Mouse (Mus musculus) T-helper 1 cell (primary cell): Measurements from ENCODE around the gene Dnajb3.
"Not testable (repeated sequence)": the region's sequence is repeated elsewhere in the genome, so short reads cannot be mapped to it uniquely, and the experiment has no call there.

ENCODE experiments used
- in situ Hi-C: fragments of 300-600 bp; cut with MboI, MseI; formaldehyde crosslinking; loops from one replicate; pipeline ENCODE4 v1.15.1; 2025; ENCODE audit warnings: high pct_unique_total_duplicates

The Dnajb3 gene

GRCm38 (mm10) chr1:88231803-88232499 lies 26.4 kb upstream of the Dnajb3 start:
- in situ Hi-C loops = no loop called here

DNA sequence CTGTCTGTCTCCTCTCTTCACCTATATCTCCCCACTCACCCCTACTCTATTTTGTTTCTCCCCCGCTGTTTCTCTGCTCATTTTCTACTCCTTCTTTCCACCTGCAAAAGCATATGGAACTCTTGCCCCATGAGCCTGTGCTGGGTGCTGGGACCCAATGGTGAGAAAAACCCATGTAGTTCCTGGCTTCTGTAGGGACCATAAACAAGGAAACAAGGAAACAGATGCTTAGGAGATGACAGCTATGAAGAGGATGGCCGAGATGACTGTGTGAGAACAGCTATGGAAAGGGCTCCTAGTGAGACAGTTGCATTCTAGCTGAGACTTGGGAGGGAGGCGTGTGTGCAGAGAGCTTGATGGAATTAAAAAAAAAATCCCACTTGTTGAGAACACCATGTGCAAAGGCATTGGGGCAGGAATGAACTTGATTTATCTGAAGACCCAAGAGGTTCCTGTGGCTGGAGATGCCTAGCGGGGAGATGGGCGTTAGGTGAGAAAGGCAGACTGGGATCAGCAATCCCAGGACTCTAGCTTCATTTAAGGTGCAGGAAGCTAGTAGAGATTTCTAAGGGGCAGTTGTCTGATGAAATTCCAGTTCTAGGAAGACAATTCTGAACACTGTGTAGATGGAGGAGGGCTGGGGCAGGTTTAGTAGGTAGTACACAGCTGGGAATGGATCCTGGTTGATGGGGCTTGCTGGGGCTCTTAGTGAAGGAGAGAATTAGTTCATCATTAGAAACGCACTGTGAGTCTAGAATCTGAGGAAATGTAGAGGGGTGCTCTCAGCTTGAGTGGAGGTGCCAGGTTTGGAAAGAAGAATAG lies 25.6 kb upstream of the Dnajb3 start:
- in situ Hi-C loops = no loop called here

GRCm38 (mm10) chr1:88230421-88230820 lies 24.8 kb upstream of the Dnajb3 start:
- in situ Hi-C loops = no loop called here

DNA sequence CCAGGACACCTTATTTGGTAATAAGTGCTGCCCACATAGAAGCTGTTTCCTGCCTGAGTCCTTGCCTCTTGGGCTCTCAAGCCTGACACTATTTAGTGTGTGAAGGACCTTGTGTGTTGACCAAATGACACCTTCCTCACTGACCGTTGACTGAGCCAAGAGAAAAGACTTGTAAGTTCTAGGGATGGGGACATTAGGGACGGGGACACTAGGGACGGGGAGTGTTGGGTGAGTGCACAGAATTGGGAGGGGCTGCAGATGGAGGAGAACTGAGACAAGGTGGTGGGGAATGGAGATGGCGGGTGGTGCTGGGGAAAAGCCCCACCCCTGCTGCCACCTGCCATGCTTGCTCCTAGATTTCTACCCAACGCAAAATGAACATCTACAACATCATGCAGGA lies 24.4 kb upstream of the Dnajb3 start:
- in situ Hi-C loops = no loop called here

DNA sequence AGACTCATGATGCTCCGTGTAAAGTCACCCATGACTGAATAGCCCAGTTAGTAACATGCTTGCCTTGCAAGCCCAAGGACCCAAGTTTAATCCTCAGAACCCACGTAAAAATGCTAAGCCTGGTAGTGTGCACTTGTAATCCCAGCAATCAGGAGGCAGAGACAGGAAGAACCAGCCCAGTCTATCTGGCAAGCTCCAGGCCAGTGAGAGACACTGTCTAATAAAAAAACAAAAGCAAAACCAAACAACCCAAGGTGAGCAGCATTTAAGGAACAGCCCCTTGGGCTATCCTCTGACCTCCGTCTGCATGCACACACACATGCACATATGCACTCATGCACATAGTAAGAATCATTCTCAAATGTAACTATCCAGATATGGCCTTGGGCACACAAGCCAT lies 24.0 kb upstream of the Dnajb3 start:
- in situ Hi-C loops = no loop called here

GRCm38 (mm10) chr1:88228121-88228520 lies 22.5 kb upstream of the Dnajb3 start:
- in situ Hi-C loops = no loop called here

- in situ Hi-C loops = no loop called here
Observed at GRCm38 (mm10) chr1:88227482-88227881, 21.9 kb upstream of the Dnajb3 start.

DNA sequence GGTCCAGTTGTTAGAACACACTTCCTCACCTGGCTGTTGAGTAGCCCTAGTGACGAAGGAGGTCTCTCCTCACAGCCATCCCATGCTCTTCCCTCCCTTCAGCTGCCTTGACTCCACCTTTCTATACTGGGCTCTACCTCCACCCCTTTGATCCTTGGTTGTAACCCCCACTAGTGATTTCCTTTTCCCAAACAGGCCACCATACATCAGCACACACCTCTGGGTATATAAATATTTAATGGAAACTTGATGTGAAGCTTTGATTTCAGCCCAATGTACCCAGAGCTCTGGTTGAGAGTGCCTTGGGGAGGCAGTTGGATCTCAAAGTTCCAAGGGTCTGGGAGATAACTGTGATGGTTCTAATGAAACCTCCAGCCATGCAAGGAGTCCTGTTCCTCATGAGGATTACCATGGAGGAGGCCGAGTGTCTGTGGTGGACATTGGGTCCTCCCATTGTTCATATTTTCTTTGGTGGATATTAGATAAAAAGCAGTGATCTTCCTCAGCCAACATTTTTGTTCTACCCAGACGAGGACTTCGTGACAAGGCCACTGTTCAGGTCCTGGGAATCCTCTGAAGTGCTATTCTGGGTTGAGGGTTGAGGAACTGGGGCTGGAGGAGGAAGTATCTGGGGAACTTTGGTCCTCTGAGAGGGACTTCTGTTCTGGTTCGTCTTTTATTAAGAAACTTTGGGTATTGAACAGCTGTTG lies 21.2 kb upstream of the Dnajb3 start, which contains the start of gene Mroh2a:
TSS of gene Mroh2a (plus strand) at position 317 of the 710 bp plus-strand sequence.
- in situ Hi-C loops = no loop called here

GRCm38 (mm10) chr1:88225741-88226140 lies 20.2 kb upstream of the Dnajb3 start:
- in situ Hi-C loops = no loop called here

DNA sequence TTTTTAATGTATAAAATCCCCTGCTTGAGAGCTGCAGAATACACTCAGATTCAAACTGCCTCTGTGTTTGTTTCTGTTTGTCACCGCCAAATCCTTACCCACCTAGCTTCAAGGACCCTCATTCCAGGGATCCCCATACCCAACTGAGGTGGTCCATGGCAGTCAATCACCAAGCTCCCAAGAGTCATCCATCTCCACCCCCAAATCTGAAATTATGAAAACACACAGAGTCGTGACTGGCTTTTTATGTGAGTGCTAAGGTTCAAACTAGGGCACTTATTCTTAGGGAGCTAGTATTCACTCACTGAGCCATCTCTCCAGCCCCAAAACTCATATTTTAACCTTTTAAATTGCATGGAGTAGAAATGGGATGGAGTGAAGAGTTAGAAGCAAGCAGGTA lies 19.7 kb upstream of the Dnajb3 start:
- in situ Hi-C loops = not testable (repeated sequence)

DNA sequence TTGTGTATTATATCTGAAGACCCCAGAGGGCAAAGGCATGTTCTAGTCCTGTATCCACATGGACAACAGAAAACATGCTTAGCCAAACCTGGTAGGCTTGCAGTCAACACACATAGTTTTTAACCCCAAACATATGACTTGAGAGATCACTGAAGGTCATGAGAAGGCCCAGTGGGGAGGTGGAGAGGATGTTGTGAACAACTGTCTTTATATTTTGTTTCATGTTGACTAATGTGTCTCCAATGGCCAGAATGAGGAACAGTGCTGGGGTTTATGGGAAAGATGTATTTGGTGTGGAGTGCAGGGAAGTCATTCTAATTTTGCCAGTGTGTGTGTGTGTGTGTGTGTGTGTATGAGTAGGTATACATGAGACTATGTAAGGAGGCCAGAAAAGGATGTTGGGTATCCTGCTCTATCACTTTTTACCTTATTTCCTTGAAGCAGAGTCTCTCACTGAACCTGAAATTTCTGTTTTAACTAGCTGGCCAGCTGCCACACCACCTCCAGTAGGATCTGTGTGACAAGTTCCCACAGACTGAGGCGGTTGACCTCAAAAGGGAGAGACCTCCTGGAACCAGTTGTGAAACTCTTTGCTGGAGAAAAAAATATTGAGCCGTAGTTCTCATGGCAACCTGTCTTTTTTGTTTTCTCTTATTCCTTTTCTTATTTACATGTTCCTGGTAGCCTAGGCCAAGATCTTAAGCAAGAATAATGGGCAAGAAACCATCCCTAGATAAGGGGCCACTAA lies 18.6 kb upstream of the Dnajb3 start:
- in situ Hi-C loops = no loop called here

DNA sequence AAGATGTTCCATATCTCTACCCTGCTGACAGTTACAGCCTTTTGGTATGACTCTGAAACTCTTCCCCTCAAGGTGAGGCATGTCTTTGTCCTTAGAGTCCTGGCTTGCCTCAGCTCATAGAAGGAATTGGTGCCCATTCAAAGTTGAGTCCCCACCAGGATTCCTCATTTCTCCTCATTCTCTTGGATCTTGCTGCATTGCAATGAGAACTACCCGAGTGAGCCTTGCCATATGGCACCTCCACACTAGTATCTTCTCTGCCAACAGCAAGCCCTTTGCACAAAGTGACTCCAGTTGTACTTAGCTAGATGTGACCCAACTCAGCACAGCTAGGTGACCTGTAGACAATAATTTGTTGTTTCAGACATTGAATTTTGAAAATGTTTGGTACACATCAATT lies 18.0 kb upstream of the Dnajb3 start:
- in situ Hi-C loops = no loop called here

DNA sequence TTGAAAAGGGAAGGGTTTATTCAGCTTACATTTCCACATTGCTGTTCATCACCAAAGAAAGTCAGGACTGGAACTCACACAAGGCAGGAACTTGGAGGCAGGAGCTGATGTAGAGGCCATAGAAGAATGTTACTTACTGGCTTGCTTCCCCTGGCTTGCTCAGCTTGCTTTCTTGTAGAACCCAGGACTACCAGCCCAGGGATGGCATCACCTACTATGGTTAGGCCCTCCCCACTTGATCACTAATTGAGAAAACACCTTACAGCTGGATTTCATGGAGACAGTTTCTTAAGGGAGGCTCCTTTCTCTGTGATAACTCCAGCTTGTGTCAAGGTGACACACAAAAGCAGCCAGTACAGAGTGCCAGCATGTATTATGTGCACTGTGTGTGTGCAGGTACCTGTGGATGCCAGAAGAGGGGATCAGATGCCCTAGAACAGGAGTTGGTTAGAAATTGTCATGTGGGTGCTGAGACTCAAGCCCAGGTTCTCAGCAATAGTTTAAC lies 17.5 kb upstream of the Dnajb3 start:
- in situ Hi-C loops = not testable (repeated sequence)

DNA sequence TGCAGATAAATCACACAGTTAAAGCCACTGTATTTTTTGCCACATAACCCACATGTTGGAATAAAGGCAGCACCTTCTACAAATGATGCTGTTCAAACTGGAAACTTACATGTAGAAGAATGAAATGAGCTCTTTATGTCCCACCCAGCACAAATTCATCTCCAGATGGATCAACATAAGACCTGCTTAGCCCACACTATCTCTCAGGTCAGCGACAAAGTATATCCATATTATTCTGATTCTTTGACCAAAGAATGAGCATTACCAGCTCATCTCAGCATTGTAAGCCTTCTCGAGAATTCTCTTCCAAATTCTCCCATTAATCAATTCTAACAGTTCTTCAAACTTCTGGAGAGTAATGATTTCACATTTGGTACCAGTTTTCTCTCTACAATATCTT lies 16.6 kb upstream of the Dnajb3 start:
- in situ Hi-C loops = no loop called here

DNA sequence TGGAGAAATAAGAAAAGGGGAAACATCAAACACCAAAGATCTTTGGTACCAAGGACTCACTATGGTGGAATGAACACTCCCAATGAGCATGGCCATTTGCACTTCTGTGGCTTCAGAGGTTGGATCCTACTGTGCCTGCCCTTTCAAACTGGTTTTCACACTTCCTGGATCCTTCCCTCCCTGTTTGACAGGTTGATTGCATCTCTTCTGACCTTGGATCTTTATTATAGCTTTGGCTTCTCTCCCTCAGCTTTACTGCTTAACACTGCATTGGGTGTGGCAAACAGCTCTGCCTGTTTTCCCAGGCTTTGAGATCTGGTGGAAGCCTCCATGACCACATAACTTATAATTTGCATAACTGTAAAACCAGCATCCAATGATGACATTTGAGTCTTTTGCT lies 14.8 kb upstream of the Dnajb3 start:
- in situ Hi-C loops = no loop called here

DNA sequence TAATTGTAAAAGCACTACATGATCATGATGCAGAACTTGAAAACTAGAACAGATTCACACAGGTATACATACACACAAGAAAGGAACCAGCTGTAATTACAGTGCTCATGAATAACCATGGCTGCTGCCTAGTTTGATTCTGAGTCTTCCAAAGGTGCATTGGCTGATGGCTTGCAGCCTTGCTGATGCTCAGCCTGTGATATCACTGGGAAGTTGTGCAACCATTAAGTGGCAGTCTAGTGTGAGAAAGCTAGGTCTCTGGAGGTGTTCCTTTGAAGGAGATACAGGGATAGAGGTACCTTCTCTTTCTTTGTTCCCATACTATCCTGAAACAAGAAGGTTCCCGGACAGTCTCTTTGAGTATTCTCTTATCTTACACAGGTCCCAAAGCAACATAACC lies 13.5 kb upstream of the Dnajb3 start:
- in situ Hi-C loops = no loop called here

- in situ Hi-C loops = no loop called here
Observed at GRCm38 (mm10) chr1:88218591-88218990, 13.0 kb upstream of the Dnajb3 start.

DNA sequence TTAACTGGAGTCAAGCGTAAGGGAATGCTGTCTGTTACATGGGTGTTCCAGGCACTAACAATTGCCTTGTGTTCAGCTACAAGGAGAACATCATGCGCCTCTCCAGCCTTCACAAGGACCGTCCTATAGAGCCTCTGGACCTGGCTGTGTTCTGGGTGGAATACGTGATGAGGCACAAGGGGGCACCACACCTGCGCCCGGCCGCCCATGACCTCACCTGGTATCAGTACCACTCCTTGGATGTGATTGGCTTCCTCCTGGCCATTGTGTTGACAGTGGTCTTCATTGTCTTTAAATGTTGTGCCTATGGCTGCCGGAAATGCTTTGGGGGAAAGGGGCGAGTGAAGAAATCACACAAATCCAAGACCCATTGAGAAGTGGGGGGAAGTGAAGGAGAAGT lies 12.5 kb upstream of the Dnajb3 start:
- in situ Hi-C loops = no loop called here

GRCm38 (mm10) chr1:88217576-88217975 lies 12.0 kb upstream of the Dnajb3 start:
- in situ Hi-C loops = no loop called here

- in situ Hi-C loops = no loop called here
Observed at GRCm38 (mm10) chr1:88217144-88217543, 11.6 kb upstream of the Dnajb3 start.

DNA sequence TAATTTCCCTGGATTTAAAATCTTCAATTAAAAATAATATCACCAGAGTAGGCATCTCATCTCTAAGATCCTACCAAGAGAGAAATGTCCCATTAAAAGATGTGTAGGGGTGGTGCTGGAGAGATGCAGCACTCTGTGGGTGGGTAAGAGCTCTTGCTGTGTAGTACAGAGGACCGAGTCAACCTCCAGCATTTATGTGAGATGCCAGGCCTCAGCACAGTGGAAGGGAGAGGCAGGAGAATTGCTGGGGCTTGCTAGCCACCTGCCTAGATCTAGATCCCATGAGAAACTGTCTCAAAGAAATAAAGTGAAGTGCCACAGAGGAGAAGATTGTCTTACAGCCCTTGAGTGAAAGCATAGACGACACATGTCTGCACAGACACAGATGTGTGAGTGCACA lies 11.0 kb upstream of the Dnajb3 start:
- in situ Hi-C loops = no loop called here
